Mouse (Mus musculus) frontal cortex, postnatal 36 days (tissue): ENCODE results near the gene Pop5.

Experiments
- DNase-seq, 2 experiments: peaks; one replicate each; pipeline ENCODE4 v3.0.0; 2022; ENCODE audit warnings: low spot score in 2 of 2

Gene Pop5

DNA sequence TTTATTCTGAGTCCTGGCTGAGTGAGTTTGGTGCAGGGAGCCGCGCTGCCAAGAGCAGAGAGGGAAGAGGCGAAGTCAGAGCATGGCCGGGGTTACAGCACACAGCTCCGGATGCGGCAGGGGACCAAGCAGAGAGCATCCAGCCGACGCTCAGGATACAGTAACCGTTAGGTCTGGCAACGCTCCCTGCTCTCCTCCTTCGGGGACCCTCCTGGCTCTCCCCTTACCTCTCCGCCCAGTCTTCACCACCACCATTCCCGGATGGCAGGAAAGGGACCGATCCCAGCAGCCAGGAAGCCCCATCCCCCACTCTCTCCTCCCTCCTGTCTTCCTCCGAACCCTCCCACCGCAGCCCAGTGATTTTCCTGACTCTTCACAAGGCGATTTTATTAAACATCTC, 20.8 kb upstream of the Pop5 start:
- DNase-seq = peak; percentile 77 to 78

DNA sequence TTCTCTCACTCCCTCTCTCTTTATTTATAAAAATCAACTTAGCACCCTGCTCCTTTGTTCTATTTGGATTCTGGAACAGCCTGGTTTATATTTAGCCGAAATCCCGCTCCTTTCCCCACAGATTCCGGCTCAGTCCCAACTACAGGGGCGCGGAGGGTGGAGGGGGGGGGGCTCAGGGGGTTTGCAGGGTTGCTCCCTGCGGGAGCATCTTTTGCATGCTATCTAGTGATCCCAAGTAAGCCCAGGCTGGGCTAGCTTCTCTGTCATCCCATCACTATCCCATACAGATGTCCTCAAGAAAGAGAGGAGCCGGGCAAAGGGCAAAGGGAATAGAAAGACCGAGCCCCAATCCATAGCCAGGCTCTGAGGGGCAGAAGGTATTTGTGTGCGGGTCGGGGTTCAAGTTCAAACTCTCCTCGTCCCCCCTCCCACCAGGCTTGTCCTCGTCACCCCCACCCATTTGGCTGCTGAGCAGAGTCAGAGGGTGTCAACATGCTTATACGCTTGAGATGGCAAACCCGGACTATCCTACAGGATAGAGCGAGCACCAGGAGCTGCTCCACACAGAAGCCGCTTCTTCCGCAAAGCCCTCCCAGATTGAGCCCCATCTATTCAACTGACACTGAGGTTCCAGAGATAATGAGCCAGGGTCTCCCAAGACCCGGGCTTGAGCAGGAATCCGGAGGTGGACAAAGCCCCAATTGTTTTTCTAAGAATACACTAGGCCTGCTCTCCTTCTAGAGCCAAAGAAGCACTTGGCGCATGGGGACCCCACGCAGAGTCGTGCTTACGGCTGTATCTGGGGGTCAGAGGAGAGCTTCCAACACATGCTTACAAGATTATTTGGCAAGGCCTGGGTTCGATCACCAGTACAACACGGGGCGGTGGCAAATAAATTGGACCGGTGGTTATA, 20.1 kb upstream of the Pop5 start:
- DNase-seq = peak in 1 of 2 experiments; percentile 33

DNA sequence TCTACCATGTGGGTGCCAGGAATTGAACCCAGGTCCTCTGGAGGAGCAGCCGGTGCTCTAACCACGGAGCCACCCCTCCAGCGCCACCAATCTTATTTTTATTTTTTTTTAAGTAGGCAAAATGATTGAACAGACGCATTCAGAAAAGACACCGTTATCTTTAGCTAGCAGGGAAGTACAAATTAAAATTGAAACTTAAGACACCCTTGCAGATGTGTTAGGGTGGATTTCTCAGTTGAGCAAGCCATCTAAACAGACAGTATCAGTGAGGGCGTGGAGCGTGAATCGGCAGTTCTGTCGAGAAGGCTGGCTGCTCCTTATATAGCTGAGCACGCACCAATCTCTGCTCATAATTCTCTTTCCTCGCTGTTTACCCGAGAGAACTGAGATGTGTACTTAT, 17.6 kb upstream of the Pop5 start:
- no peak for DNase-seq

DNA sequence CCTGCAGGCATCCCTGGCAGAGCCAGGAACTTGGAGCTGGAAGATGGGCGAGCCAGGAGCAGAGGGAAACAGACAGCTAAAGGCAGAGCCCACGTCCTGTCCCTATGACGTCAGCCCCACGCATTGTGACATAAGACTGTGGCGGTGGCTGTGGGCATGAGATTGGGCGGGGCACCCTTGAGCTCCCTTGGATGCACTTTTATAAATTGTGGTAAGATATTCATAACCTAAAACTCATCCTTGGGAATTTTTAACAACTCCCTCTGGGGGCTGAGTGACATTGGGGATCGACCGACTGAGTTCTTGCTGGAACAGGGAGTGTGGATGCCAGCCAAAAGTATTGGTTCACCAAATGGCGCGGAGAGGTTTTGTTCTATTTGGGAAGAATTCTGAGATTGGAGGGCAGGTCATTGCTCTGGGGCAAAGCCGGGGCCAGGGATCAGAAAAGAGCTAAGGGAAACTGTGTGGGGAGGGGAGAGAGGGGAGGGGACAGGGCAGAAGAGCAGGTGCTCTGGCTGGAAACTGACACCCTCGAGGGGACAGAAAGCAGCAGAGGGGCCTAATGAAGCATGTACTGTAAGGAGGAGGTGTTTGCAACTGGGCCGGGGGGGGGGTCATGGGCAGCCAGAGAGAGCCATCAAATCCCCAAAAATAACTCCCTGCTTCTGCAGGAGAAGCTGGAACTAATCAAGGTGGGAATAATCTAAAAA, 14.6 kb upstream of the Pop5 start:
- peak; percentile 71 to 83 for DNase-seq

DNA sequence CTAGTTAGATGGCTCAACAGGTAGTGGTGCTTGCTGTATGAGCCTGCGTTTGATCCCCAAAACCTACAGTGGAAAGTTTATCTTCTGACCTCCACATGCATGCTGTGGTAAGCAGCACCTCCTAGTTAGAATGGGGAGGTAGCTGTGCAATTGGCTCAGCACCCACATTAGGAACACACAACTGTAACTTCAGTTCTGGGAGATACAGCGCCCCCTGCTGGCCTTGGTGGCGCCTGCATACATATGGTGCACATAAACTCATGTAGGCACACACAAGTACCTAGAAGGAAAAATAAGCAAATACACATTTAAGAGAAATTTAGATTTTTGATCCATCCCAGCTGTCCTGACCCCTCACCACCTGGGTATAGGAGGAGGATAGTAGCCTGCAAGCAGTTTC, 13.2 kb upstream of the Pop5 start:
- no peak for DNase-seq

DNA sequence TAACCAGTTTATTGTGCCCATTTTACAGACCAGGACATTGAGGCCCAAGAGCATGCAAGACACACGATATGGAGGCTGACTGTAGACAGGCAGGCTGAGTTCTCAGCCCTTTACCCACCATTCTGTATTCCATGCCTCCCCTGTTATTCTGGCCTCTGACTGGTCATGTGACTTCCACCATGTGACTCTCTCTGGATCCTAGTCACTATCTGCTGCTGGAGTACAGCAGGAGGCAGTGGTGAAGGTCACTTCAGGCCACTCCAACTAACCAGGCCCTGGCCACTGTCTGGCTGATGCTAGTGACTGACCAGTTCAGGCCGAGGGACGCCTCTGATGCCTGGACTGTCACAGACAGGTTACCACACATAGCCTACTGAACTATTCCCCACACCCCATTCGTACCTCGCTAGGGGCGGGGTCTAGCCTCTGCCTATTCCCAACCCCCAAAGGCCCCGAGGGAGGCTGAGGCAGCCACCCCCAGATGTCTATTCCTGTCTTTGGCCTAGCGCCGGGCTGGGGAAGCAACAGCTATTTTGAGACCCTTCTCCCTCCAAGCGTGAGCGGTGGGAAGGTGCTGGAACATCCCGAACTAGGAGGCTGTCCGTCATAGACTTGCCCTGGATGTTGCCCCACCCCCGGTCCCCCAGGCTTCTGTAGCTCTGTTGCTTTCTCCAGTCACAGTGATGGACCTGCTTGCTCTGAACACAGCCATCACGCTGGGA, 4.6 kb upstream of the Pop5 start:
- peak; percentile 81 to 88 for DNase-seq

DNA sequence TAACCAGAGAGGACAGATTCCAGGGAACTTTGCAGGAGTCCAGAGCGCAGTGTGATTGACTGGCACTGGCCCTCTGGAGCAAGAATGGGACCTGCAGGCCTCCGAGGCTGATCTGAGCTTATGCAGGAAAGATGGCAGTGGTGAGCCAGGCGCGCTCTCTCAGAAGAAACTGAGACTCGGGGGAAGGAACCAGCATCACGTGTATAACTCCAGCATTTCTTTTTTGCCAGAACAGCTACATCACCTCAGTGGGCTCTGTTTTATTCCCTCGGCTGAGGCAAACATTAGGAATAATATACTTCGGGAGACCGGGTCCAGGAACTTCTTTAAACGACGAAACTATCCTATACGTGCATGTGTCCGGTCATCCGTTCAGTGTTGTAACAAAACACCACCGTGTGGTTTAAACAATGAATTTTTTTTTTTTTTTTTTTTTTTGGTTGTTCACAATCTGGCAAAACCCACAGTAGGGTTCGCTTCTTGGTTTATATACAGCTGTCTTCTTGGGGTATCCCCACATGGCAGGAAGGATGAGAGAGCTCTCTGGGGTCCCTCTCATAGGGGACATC, 4.0 kb upstream of the Pop5 start:
- no peak for DNase-seq

DNA sequence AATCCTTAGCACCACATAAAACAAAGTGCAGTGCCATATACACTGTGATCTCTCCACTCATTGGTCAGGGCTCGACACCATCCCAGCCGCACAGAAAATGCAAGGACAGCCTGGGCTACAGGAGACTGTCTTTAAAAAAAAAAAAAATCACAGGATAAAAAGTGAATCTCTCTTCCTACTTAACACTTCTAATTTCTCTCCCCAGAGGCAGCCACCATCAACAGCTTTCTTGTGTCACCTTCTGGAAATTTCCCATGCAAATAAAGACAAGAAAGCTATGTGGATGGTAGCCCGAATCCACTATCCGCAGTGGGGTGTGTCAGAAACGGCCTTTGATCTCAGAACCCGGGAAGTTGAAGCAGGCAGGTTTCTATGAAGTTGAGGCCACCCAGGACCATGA, 3.1 kb upstream of the Pop5 start:
- peak in 1 of 2 experiments; percentile 36 for DNase-seq

DNA sequence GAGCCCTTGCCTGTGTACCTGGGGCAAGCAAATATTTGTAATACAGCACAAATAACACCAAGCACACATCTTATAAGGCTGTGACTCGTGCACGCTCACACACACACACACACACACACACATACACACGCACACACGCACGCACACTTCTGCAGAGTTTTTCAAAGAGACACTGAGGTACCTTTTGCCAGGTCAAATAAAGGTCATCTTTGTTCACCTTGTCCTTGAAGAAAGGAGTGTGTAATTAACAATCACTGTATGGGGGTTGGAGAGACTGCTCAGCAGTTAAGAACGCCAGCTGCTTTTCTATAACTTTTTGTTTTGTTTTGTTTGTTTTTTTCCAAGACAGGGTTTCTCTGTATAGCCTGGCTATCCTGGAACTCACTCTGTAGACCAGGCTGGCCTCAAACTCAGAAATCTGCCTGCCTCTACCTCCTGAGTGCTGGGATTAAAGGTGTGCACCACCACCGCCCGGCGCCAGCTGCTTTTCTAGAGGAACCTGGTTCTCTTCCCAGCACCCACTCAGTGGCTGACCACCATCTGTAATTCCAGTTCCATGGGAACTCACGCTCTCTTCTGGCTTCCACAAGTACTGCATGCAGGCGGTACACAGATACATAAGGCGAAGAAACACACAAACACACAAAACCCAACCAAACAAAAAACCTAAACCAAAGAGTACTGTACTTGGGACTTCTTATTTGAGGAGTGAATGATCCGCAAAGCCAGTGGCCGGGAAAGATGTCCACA, 2.4 kb upstream of the Pop5 start:
- DNase-seq = no peak

DNA sequence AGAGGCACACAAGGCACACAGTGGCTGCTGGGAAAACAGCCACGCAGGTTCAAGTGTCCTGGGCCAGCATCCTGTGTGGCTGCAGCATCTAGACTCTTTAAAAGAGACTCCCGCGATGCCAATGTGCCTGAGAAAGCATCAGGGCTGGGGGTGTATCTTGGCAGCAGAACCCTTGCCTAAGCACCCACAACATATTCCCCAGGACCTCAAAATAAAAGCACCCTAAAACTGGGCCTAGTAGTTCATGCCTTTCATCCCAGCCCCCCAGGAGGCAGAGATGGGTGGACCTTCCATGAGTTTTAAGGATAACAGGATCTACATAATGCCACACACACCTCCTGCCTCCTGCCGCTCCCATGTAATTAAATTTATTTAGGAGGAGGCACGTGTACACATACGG, 1.1 kb upstream of the Pop5 start:
- DNase-seq = peak; percentile 48 to 62

DNA sequence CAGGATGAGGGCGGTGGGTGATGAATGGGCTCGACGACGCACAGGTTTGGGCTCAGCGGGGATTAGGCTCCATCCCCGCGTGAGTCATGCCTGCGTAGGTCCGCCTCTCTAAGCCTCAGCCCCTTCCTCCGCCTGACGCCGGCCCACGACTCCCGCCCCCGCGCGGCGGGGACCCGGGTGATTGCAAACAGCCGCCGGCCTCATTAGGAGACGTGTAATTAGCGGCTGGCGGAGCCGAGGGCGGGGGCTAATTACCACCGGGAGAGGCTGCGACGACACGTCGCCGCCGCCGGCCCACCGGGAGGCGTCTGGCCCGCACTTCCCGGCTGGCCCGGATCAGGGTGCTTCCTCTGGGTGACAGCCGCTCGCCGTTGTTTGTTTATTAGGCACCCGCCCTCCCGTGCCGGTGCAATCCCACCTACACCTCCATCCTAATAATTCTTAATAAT, 289 bp upstream of the Pop5 start:
- peak; percentile 71 to 77 for DNase-seq

DNA sequence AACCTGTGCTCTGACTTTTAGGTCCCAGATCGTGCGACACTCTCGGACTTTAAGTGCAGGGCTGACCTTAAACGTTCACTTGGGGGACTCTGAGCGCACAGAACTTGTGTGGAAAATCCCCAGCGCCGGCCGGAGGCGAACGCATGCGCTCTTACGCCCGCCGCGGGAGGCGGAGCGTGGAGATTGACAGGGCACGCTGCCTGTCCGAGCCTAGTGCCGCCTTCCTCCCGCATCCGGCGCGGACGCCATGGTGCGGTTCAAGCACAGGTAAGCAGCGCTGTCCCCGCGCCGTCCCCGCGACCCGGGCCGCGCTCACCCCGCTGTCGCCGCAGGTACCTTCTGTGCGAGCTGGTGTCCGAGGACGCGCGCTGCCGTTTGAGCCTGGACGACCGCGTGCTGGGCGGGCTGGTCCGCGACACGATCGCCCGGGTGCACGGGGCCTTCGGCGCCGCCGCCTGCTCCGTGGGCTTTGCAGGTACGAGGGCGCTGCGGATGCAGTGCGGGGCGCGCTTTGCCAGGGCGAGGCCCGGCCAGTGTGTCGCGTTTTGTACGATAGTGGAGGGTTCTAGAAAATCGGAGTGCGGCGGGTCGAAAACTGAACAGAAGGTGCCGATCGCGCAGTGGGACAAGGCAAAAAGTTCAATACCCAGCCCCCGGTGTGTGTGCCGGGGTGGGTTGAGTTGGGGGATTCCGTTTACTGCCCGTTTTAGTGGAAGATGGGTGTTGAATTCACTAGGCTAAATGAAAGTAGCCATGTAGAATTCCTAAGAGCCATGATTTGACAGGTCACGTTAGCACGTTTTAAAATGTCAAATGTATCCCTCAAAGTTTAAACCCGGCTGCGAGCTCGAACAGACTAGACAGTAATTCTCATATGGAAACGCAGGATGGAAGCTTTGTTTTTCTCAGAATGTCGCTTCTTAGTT, 2.4 kb downstream of the Pop5 start:
- peak; percentile 91 to 93 for DNase-seq

DNA sequence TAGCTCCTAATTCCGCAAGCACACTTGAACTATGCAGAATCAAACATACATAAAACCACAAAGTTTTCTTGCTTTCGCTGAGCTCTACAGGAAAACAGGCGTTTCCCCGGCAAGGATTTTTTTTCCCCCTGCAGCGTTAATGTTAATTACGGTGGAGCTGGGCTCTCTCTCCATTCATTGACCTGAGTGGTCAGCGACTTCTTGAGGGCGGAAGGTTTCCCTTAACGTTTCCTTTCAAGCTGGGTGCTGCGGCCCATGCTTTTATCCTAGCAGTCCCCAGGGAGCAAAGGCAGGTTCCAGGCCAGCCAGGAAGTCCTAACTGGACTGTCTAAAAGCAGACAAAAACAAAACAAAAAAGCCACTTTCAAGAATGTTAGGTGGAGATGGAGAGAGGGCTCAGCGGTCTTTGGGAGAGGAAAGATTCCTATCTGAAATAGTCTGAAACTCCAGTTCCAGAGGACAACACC, 3.1 kb downstream of the Pop5 start:
- no peak for DNase-seq

DNA sequence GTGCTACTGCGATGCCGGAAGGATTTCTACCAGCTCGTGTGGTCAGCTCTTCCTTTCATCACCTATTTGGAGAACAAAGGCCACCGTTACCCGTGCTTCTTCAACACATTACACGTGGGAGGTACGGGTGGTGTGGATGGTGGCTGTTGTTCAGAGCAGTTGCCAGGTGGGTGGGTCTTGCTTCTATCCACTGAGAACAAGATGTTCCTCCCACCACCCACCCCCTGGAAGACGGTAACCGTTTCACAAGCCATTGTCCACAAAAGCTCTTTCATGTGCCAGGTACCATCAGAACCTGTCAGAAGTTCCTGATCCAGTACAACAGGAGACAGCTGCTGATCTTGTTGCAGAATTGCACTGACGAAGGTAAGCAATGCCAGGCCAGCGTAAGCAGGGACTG, 4.6 kb downstream of the Pop5 start:
- peak in 1 of 2 experiments; percentile 39 for DNase-seq

DNA sequence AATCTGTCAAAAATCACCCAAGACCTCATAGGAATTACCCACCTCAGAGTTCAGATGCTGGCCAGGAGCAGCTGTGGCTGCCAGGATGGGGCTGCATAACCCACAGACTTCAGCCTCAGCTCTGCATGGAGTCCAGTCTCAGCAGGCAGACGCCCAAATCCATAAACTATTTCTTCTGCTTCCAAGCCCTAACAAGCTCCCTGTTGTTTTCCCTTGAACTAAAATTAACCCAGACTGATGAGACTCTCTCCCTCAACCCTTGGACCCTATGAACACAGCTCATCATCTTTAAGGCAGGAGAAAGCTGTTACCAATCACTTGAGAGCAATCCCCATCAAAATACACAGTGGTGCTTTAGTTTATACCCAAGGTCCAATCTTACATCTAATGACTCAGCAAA, 19.8 kb downstream of the Pop5 start:
- DNase-seq = no peak

DNA sequence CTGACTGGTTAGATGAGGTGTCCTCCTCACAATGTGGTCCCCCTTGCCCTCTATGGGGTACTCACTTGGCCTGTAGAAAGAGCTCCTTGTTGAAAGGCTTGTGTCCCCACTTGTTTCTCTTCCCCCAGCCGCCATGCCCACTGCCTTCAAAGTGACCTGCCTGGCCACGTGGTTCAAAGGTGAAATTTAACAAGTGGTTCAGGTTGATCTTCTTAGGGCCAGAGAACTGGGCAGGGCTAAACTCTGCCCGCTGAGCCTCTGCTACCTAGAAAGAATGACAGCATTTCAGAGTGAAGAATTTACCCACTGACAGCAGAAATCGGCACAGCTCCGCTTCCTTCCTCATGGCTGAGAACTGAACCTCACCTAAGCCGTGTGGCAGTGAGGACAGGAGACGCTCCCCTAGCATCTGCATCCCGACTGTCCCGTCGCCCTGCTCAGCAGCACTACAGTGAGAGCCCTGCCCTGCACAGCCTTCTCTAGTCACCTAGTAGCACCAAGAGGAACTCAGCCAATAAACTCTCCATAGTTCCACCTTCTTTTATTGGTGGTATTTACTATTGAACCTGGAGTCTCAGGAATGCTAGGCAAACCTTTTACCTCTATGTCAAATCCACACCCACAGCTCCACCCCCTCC, 21.4 kb downstream of the Pop5 start:
- DNase-seq = no peak

DNA sequence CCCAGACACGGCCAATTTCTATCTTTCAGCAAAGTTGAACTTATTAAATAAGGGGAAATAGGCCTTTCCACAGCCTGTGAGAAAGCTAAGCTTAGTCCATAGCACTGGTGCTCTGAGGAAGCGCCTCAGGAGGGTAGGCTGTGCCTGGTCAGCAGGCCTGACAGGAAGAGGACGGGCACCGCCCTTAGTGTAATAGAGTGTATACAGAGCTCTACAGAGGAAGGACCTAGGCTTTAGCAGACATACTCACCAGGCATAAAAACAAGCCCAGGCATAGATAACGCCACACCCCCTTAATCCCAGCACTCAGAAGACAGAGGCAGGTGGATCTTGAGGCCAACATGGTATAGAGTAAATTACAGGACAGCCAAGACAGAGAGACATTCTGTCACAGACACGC, 24.7 kb downstream of the Pop5 start:
- no peak for DNase-seq

DNA sequence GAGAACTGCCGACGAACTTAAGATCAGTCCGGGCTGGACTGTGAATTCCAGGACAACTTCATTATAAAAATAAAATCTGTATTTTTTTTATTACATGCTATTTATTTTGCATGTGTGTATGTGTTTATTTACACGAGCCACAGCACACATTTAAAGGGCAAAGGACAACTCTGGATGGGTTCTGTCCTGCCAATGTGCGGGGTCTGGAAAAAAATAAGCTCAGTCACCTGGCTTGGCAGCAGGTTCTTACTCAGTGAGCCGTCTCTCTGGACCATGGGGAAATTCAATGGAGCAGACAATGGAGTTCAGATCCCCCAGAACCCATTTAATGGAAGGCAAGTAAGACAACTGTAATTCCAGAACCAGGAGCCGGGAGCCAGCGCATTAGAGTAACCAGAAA, 25.5 kb downstream of the Pop5 start:
- no peak for DNase-seq

DNA sequence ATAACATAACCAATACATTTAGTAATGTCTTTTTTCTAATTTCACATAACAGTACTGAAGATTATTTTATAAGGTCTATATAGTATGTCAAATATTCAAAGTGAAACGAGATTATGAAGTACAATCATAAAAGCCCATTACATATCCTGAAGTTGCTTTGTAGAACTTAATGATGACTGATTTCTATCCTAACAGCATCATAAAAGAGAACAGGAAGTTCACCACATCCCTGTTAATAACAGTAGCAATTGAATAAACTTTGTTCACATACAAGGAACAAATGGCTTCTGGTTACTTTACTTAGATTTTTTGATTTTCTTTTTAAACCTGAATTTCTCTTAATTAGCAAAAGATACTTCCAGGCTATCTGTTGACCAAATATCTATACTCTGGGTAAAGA, 26.2 kb downstream of the Pop5 start:
- no peak for DNase-seq
